Mouse (Mus musculus) embryonic fibroblast, embryonic 13.5 days (primary cell): Measurements from ENCODE around the gene Tab2. TPM values are rescaled to one million over a fixed set of nuclear protein-coding genes. Genes with fewer than 3 reads are reported as not detected.
A peak's percentile ranks its signal among the peaks of the same experiment; 100 is the strongest.
"Not testable (repeated sequence)": the region's sequence is repeated elsewhere in the genome, so short reads cannot be mapped to it uniquely, and the experiment has no call there.

Experiments used
- H3K27ac ChIP-seq: 2 replicates; pipeline ENCODE4 v1.5.1; 2012; ENCODE audit warnings: low read length, control low read depth, inconsistent platforms; ENCODE audit not compliant: insufficient read depth
- H3K4me1 ChIP-seq: 2 replicates; pipeline ENCODE4 v1.6.1; 2011; ENCODE audit warnings: low read length; ENCODE audit not compliant: control insufficient read depth, insufficient read depth
- H3K4me3 ChIP-seq: 2 replicates; pipeline ENCODE4 v1.5.1; 2011; ENCODE audit warnings: mild to moderate bottlenecking, control low read depth, low read length; ENCODE audit not compliant: insufficient read depth
- CTCF ChIP-seq: IDR thresholded peaks from 2 replicates; pipeline ENCODE4 v1.5.1; 2011; ENCODE audit warnings: mild to moderate bottlenecking, control low read depth, low read length, moderate library complexity, borderline replicate concordance; ENCODE audit not compliant: insufficient read depth
- POLR2A ChIP-seq: IDR thresholded peaks from 2 replicates; pipeline ENCODE4 v1.6.1; 2011; ENCODE audit warnings: low read depth, mild to moderate bottlenecking, control low read depth, low read length, moderate library complexity
- polyA plus RNA-seq: library from polyadenylated mRNA; stranded (reverse); fragments of >200 nt; gene quantifications from 2 replicates; pipeline ENCODE4 v1.2.4, GENCODE M21; 2011; ENCODE audit warnings: low read depth; ENCODE audit not compliant: missing spikeins, insufficient read length

Tab2 gene
- polyA plus RNA-seq, 1 experiment: 170 TPM

- Histone ChIP-seq H3K4me1 (no peaks in the 10 kb centered on the region), H3K27ac (no peak overlapping the region), H3K4me3 (no peak overlapping the region)
- TF ChIP-seq CTCF: no peak
- TF ChIP-seq POLR2A: no peak
Measured at GRCm38 (mm10) chr10:7900719-7901627, 55.1 kb downstream of the Tab2 start.

GRCm38 (mm10) chr10:7888256-7888868 is 67.7 kb downstream of the Tab2 start:
- no peak overlapping the region for H3K27ac ChIP-seq
- no peaks in the 10 kb centered on the region for H3K4me1 ChIP-seq
- H3K4me3 ChIP-seq: no peak overlapping the region
- no peak for TF ChIP-seq CTCF
- no peak for TF ChIP-seq POLR2A

DNA sequence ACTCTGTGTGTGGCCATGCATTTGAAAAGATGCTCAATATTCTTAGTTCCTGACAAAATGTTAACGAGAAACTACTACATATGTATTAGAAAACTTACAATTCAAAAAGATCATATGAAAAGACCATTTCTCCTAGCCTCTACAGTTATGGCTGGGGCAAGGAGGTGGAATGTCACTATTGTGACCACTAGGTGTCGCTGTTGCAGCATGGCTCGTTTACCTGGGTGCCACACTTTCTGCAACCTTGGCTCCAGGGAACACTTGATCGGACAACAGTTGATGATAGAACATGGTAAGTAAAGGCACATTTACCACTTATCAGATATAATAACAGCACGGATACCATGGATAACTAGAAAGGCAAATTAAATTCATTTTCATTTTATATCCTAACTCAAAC is 72.5 kb downstream of the Tab2 start:
- Histone ChIP-seq H3K4me3 (no peak overlapping the region), H3K27ac (no peak overlapping the region), H3K4me1 (no peaks in the 10 kb centered on the region)
- TF ChIP-seq POLR2A (no peak), CTCF (peak; percentile 99)

GRCm38 (mm10) chr10:7881971-7882370 is 74.1 kb downstream of the Tab2 start:
- no peak overlapping the region for H3K27ac ChIP-seq
- no peaks in the 10 kb centered on the region for H3K4me1 ChIP-seq
- H3K4me3 ChIP-seq: no peak overlapping the region
- TF ChIP-seq POLR2A (no peak), CTCF (no peak)

GRCm38 (mm10) chr10:7880283-7880682 is 75.7 kb downstream of the Tab2 start:
- not testable (repeated sequence) for H3K27ac ChIP-seq, H3K4me3 ChIP-seq, H3K4me1 ChIP-seq

- no peaks in the 10 kb centered on the region for H3K4me1 ChIP-seq
- H3K27ac ChIP-seq: no peak overlapping the region
- no peak overlapping the region for H3K4me3 ChIP-seq
- no peak for TF ChIP-seq CTCF
- TF ChIP-seq POLR2A: no peak
Measured at GRCm38 (mm10) chr10:7874194-7874593, 81.8 kb downstream of the Tab2 start.

DNA sequence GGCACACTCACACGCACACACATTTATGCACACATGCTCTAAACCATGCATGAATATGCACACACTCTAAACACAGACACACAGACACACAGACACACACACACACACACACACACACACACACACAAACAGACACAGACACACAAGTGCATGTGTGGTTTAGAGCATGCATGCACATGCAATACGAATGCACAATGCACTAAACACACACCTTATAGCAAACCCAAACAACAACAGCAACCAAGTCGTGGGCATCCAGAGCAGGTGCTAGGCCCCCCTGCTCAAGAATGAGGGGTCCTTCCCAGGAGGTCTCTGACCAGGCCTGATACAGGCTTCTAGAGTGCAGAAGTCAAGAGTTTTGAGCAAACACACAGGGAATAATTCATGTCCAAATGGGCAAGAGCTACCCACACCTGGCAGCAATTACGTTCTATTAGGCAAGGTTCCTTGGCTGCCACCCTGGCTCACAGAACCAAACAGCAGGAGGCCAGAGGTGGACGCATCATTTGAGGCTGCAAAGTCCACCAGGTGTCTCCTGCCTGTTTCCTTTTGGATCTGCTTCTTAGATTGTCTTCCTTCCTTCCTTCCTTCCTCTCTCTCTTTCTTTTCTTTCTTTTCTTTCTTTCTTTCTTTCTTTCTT is 84.5 kb downstream of the Tab2 start:
- no peak overlapping the region for H3K27ac ChIP-seq
- no peak for TF ChIP-seq CTCF
- TF ChIP-seq POLR2A: no peak
- H3K4me3 ChIP-seq: no peak overlapping the region
- H3K4me1 ChIP-seq: no peaks in the 10 kb centered on the region

GRCm38 (mm10) chr10:7870571-7871315 is 85.3 kb downstream of the Tab2 start:
- TF ChIP-seq CTCF: peak; percentile 16; the same call in 1 of the 2 replicates
- TF ChIP-seq POLR2A: no peak
- H3K4me1 ChIP-seq: no peaks in the 10 kb centered on the region
- no peak overlapping the region for H3K27ac ChIP-seq
- no peak overlapping the region for H3K4me3 ChIP-seq

DNA sequence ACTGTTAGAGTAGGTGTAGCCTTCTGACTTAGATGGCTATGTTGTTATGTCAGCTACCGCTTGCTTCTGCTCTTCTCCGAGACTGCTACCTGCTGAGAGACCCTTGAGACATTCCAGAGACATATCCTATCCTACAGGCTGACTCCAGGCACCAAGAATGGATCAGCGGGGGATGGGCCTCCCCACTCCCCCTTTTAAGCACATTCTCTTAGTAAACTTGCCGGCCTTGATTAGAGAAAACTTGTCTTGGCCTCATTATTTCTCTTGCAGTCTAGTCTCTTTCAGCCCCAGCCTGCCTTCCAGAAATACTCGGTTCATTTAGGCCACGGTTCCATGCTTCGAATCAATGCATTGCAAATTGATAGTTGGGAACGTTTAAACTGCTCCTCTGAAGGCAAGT is 86.3 kb downstream of the Tab2 start:
- no peaks in the 10 kb centered on the region for H3K4me1 ChIP-seq
- no peak for TF ChIP-seq CTCF
- TF ChIP-seq POLR2A: no peak
- no peak overlapping the region for H3K4me3 ChIP-seq

More for the DNA sequence above, 86.3 kb downstream of the Tab2 start:
- H3K27ac ChIP-seq: no peak overlapping the region
